Mouse (Mus musculus): Measurements from ENCODE around the gene Kcnj15. TPM values are rescaled to one million over a fixed set of nuclear protein-coding genes. Genes with fewer than 3 reads are reported as not detected.

The Kcnj15 gene
- total RNA-seq, 2 experiments from 2014 or later: not detected

- ATAC-seq (replicated peaks; ENCODE audit: poor library complexity, severe bottlenecking): no peak
These were observed 14.0 kb upstream of the Kcnj15 start for GRCm38 (mm10) chr16:95243401-95243800.

GRCm38 (mm10) chr16:95244626-95245303 lies 12.6 kb upstream of the Kcnj15 start:
- no peak for ATAC-seq (replicated peaks; ENCODE audit: poor library complexity, severe bottlenecking)

DNA sequence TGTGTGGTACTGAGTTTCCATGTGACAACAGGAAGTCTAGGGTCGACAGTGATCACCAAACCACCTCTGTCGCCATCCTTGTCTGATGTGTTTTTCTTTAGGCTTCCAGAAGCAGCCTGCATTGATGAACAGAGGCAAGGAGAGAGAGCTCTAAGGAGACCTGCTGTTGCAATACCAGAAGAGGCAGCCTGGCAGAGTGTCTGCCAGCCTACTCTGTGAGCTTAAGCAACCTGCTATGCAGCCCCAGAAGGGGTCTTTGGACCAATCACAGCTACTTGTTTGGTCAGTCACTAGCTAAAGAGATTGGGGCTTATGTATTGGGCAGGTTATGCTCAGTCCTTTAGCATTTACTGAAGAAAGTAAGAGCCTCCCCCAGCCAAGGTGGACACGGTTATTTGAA lies 11.9 kb upstream of the Kcnj15 start:
- peak; percentile 52 for ATAC-seq (replicated peaks; ENCODE audit: poor library complexity, severe bottlenecking)

DNA sequence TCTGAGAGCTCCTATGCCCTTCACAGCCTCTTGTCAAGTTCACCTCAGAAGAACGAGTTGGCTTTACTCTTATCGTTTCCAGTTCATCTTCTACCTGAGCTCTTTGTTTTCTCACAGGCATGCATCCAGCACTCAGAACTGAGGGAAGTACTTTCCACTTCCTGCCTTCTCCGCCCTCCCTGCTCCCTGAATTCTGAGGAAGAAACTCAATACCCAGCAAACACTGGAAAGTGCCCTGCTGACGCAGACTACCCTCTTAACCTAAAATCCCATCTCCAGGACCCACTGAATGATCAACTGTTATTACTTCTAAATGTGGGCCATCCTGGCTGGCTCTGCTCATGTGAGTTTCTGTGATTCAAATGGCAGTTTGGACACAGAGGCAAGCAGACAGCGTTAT lies 8.7 kb upstream of the Kcnj15 start:
- ATAC-seq (replicated peaks; ENCODE audit: poor library complexity, severe bottlenecking): no peak

DNA sequence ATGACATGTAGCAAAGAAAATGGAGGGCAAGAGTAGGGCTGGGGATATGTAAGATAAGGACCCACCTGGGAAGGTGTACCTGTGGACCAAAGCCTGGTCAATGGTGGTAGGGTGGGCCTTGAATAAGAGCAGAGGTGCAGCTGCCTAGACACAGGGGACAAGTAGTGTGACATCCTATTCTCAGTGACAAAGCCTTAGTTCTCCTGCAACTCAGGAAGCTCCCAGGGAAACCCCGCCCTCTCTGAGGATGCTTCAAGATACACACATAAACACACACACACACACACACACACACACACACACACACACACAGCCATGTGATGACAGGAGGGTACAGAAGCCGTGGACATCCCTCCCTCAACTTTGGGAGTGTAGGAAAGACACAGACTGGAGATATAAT lies 710 bp upstream of the Kcnj15 start:
- no peak for ATAC-seq (replicated peaks; ENCODE audit: poor library complexity, severe bottlenecking)

GRCm38 (mm10) chr16:95258100-95258499 lies 742 bp downstream of the Kcnj15 start:
- ATAC-seq (replicated peaks; ENCODE audit: poor library complexity, severe bottlenecking): no peak

- ATAC-seq (replicated peaks; ENCODE audit: poor library complexity, severe bottlenecking): no peak
These were observed 2.1 kb downstream of the Kcnj15 start for GRCm38 (mm10) chr16:95259505-95259904.

DNA sequence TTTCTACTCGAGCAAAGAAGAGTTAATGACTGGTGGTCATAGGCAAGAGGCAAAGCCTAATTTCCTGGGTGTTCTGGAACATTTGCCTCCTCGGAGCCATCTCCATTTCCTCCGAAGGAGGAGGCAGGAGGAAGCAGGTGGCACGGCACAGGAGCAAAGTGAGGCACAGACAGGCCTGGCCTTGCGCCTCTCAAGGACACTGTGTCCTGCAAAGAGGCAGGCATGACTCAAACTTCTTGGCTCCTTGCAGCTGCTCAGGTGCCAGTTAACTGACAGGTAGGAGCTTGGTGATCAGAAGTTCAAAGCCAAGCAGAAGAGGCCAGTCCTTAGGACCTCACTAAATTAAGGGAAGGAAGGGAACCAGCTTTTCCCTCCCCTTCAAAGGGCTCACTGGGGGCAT lies 3.3 kb downstream of the Kcnj15 start:
- ATAC-seq (replicated peaks; ENCODE audit: poor library complexity, severe bottlenecking): no peak

- no peak for ATAC-seq (replicated peaks; ENCODE audit: poor library complexity, severe bottlenecking)
These were observed 4.4 kb downstream of the Kcnj15 start for GRCm38 (mm10) chr16:95261807-95262206.

DNA sequence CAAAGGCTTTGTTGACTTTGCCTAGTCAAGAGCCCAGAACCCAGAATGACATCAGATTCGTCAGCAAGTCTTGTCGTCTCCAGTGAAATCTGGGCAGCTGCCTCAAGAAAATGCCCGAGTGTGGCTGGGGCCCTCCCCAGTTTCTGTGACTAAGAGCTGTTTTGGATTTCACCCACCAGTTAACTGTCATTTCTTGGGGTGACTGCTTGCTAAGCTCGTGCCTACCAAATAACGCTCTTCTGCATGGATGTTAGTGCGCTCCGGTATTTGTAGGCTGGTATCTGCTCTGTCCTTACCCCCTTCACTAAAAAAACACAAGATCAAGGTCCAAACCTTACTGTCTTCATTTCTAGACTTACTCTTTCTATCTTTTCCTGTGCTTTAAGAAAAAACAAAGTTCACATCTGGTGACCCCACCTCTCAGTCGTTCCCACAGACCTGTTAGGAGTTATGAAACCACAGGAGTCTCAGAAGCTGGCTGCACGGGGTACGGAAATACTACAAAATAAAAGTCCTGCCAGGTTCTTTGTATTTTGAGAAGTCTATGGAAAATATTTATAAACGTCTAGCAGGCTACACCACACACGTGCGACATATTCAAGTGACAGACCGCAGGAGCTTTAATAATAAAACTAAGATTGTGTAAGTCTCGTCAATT lies 5.5 kb downstream of the Kcnj15 start:
- ATAC-seq (replicated peaks; ENCODE audit: poor library complexity, severe bottlenecking): peak; percentile 84

DNA sequence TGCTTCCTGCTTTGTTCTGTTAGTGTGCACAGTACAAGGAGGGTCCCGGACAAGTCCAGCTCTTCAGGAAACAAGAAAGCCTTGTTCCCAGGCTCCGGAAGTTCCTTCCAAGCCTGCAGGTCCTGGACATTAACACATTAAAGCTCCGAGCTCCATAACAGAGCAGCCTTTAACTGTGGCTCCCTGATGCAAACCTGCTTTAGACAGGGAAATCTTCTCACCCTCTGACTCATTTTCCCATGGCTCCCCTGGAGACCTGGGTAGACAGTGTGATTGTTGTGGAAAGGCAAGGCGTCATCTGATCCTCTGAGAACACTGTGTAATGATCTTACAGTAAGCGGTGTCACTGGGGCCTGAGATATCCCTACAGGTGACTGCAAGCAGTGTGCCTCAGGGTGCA lies 7.0 kb downstream of the Kcnj15 start:
- ATAC-seq (replicated peaks; ENCODE audit: poor library complexity, severe bottlenecking): no peak

DNA sequence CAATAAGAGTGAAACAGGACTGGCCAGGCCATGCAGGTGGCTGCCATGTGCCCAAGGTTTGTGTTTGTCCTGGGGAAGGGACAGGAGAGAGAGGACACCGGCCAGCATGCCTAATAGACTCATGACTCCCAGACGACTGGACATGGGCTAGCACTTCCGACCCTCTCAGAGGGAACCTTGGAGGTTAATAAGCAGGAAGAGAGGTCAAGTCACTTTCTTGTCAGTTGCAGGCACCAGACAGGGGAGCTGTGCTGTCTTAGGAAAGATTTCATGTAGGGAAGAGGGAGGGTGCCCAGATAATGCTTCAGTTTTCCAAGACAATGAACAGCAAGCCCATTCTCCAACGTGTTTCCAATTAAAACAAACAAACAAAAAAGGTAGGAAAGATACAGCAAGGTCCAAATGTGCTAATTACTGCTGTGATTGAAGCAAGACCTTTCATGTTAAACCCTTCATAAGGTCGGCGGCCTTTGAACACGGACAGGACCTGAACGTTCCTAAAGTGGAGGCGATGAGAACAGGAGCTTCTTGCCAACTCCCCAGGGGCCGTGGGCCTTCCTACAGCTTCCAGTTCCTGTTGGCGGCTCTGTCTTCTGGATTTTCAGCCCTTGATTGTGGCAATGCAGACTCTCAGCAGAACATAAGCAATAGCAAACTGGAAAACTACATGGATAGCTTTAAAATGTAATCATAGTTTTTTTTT lies 10.3 kb downstream of the Kcnj15 start:
- no peak for ATAC-seq (replicated peaks; ENCODE audit: poor library complexity, severe bottlenecking)

DNA sequence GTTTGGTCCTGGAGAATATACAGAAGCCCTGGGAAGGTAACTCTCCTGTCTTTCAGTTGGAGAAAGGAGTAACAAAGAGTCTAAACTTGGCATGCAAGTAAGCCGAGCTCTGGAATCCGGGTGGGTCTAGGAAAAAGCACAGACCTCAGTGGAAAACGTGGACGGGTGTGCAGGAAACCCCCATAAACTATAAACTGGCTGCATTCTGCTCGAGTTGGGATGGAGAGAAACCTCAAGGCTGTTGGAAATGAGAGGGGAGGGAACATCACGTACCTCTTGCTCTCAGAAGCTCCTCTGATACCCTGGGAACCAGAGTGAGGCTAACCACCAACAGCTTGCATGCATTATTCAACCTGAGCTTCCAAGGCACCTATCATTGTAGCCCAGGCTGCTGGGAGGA lies 12.3 kb downstream of the Kcnj15 start:
- ATAC-seq (replicated peaks; ENCODE audit: poor library complexity, severe bottlenecking): no peak

GRCm38 (mm10) chr16:95273101-95273500 lies 15.7 kb downstream of the Kcnj15 start:
- no peak for ATAC-seq (replicated peaks; ENCODE audit: poor library complexity, severe bottlenecking)

- ATAC-seq (replicated peaks; ENCODE audit: poor library complexity, severe bottlenecking): peak; percentile 93
These were observed 18.6 kb downstream of the Kcnj15 start for GRCm38 (mm10) chr16:95275713-95276502.

- no peak for ATAC-seq (replicated peaks; ENCODE audit: poor library complexity, severe bottlenecking)
These were observed 21.7 kb downstream of the Kcnj15 start for GRCm38 (mm10) chr16:95279015-95279414.

DNA sequence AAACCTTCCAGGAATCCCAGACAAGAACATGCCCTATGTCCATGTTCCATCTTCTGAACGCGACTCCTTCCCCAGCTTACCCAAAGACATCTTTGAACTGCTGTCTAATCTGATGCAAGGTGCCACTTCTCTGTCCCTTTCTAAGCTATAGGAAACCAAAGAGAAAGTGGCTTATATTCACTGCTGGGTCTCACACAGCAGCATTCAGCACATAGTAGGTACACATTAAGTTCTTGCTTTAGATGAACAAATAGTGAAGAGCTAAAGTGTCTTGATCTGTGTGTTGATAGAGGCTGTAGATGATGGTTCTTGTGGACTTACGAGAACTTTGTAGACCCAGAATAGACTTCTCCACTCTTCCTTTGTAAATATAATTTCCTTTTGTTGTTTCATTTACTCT lies 23.0 kb downstream of the Kcnj15 start:
- ATAC-seq (replicated peaks; ENCODE audit: poor library complexity, severe bottlenecking): no peak

DNA sequence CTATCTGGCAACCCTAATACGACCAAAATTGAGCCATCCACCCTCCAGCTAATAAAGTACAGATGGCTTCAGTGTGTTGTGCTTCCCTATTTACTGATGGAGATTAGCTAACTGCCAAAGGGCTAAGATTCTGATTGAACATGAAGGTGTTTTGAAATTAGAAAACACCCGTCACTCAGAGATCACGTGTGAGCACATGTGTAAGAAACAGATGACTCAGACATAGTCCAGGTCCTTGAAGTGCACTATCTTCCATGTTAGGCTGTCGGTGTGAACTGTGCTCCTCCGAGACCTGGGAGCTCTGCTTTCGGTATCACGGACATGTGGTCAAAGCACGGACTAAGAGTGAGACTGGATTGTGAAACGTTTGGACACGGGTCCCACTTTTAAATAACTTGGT lies 26.0 kb downstream of the Kcnj15 start:
- peak; percentile 59 for ATAC-seq (replicated peaks; ENCODE audit: poor library complexity, severe bottlenecking)

DNA sequence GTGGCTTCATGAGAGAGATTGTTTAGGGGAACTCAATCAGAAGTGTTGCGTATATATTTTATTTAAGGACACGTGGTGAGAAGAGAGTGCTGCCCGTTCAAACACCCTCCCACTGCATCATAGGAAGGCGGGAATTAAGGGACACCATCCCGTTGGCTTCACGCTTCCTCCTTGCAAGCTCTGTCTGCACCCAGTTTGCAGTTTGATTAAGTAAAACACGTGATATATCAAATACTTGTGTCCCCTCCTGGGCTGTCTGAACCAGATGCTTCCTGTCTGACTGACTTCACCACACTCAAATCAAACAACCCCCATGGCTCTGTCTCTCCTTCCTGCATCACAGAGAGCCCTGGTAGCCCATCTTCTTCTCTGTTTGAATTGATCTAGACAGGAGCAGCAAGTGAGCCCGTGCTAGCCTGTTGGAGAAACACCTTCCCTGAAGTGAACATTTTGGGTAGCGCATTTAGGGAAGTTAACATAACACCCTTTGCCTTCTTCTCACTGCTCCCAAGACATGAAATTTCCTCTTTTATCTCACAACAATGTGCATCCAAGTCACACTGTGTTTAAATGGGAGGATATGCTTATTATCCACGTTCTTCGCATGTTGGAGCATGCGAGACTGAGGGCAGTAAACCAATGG lies 26.8 kb downstream of the Kcnj15 start:
- ATAC-seq (replicated peaks; ENCODE audit: poor library complexity, severe bottlenecking): peak; percentile 74

DNA sequence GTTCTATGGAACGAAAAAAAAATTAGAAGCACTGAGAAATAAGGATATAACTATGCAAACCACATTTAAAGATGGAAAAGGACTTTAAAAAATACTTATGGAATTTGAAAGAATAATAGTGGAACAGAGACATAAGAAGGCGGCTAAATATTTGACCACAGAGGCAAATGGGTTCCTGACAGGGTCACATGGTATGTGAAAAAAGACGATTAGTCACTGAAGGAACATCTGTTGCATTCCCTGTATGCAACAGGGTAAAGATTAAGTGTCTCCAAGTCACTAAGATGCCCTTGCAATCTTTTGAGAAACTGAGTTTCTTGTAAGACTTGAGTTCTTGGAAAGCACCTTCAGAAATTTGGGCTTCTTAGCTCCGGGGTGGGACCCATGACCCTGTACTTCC lies 27.7 kb downstream of the Kcnj15 start:
- no peak for ATAC-seq (replicated peaks; ENCODE audit: poor library complexity, severe bottlenecking)
